Mouse (Mus musculus) stomach, postnatal 0 days (tissue): Measurements from ENCODE around the gene Clic1. TPM values are rescaled to one million over a fixed set of nuclear protein-coding genes. Genes with fewer than 3 reads are reported as not detected.

Source experiments
- ATAC-seq: fragments of 200-750 bp; cut with Nextera tagmentation; 2 replicates; pipeline ENCODE4 v1.8.0; 2017; ENCODE audit not compliant: low FRiP score, low TSS enrichment
- DNase-seq: peaks from one replicate; pipeline ENCODE4 v3.0.0-alpha.2; 2016; ENCODE audit warnings: low spot score
- H3K27ac ChIP-seq: fragments of 300-500 bp; sonication (generic); replicated peaks from 2 replicates; pipeline ENCODE4 v1.5.1; 2014; ENCODE audit warnings: mild to moderate bottlenecking, control low read depth
- H3K27me3 ChIP-seq: fragments of 300-500 bp; sonication (generic); 2 replicates; pipeline ENCODE4 v1.6.1; 2014; ENCODE audit warnings: low read length; ENCODE audit not compliant: control insufficient read depth, insufficient read depth
- H3K36me3 ChIP-seq: fragments of 300-500 bp; sonication (generic); 2 replicates; pipeline ENCODE4 v1.6.1; 2014; ENCODE audit warnings: low read length, mixed read lengths; ENCODE audit not compliant: control insufficient read depth, insufficient read depth
- H3K4me1 ChIP-seq: fragments of 300-500 bp; sonication (generic); replicated peaks from 2 replicates; pipeline ENCODE4 v1.6.1; 2014; ENCODE audit warnings: antibody characterized with exemption; ENCODE audit not compliant: control insufficient read depth, insufficient read depth
- H3K4me2 ChIP-seq: fragments of 300-500 bp; sonication (generic); replicated peaks from 2 replicates; pipeline ENCODE4 v1.6.1; 2014; ENCODE audit warnings: low read depth, mild to moderate bottlenecking, control low read depth, moderate library complexity
- H3K4me3 ChIP-seq: fragments of 300-500 bp; sonication (generic); 2 replicates; pipeline ENCODE4 v1.5.1; 2014; ENCODE audit warnings: low read depth, low read length, control low read depth
- H3K9ac ChIP-seq: fragments of 300-500 bp; sonication (generic); 2 replicates; pipeline ENCODE4 v1.6.1; 2014; ENCODE audit warnings: mild to moderate bottlenecking, low read length, control low read depth, mixed read lengths
- H3K9me3 ChIP-seq: fragments of 300-500 bp; sonication (generic); 2 replicates; pipeline ENCODE4 v1.6.1; 2016; ENCODE audit warnings: low read length; ENCODE audit not compliant: control insufficient read depth
- CTCF ChIP-seq: IDR thresholded peaks from 2 replicates; pipeline ENCODE4 v1.5.1; 2016; ENCODE audit warnings: antibody characterized with exemption, low read depth, mild to moderate bottlenecking, moderate library complexity
- EP300 ChIP-seq: optimal IDR thresholded peaks from 2 replicates; pipeline ENCODE3; 2016; ENCODE audit warnings: antibody characterized with exemption
- WGBS: fragments of 180-500 bp; shearing (Covaris S2); extraction: QIAGEN DNeasy Blood & Tissue Kit; methylation state at CpG from one replicate; pipeline ENCODE4 v1.1.7; 2014; 5-methylcytosine and 5-hydroxymethylcytosine counted together
- polyA plus RNA-seq: library from polyadenylated mRNA; unstranded; fragments of >200 nt; fragmentation: Nextera tagmentation; extraction: Ambion mirVana; gene quantifications from 2 replicates; pipeline ENCODE4 v1.2.1, GENCODE M21; 2015

The Clic1 gene
- 344 and 360 TPM in 2 replicates for polyA plus RNA-seq

DNA sequence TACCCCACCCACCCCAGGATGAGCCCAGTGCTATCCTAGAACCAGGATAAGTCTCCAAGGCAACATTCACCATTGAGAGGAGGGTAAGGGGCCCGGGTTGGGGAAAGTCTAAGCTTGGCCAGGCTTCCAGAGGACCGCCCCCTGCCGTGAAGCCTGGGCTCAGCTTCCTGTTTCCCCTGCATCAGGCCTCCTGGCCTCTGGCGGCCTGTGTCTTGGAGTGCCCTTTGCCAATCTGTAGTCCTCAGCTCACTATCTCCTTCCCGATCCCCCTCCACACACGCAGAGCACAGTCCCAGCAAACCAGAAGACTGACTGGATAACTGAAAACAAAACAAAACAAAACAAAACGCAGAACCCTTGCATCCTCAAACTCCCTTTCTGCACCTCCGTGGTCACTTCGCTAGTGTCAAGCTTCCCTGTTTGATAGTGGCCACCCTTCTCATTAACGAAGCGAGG is at the start of gene Clic1:
Gene Clic1, plus strand, starts transcription at position 406 of the 456 bp plus-strand sequence.
- H3K27ac ChIP-seq = peak within 1 kb of the TSS; percentile 99
- H3K27me3 ChIP-seq = no peaks in the 10 kb centered on the region
- peak within 1 kb of the TSS; percentile 88 for H3K9ac ChIP-seq
- ATAC-seq = peak; percentile 10; the same call in 1 of the 2 replicates
- H3K36me3 ChIP-seq = peaks cover 14% of the 10 kb centered on the region
- peak within 1 kb of the TSS; percentile 83 for H3K4me2 ChIP-seq
- peak; percentile 61 for TF ChIP-seq CTCF
- TF ChIP-seq EP300 = peak; percentile 13
- H3K9me3 ChIP-seq = no peaks in the 10 kb centered on the region
- peak within 1 kb of the TSS; percentile 72 for H3K4me3 ChIP-seq
- WGBS = 1% methylated on average over 11 of the region's 11 CpGs
- peaks cover 12% of the 10 kb centered on the region; the same call in 1 of the 2 replicates for H3K4me1 ChIP-seq
- DNase-seq = peak; percentile 81

DNA sequence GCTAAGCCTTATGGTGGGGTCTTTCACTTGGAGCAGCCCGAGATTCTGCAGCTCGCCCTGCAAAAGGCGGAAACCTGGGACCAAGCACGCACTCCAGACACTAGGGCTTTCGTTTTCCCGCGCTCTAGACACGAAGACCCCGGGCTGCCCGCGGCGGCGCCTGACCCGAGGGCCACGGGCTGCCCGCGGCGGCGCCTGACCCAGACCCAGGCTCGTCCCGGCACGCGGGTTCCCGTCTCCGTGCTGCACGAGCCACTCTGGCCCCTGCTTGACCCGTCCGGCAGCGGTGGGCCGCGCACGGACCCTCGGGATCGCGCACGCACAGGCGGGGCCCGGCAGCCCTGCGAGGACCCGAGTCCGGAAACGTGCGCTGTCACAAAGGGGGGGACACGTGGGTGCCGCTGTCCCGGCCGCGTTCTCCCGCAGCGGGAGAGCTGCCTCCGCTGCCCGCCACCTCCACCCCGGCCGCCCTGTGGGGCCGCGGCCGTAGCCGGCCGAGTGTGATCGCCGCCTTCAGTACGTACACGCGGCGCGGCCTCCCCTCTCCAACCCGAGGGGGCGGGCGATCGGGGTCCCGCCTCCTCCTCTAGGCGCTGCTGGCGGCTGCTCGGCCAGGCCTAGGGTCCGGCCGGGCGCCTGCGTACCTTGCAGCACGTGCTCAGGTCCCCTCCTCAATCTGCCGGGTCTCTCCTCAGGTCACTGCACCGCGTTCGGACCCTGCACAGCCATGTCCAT is 48.9 kb upstream of the Clic1 start, which contains the start of gene Vars:
Gene Vars, plus strand, starts transcription at position 271 of the 735 bp plus-strand sequence.
- H3K4me1 ChIP-seq = peaks cover 9% of the 10 kb centered on the region
- ATAC-seq (peak; percentile 86), DNase-seq (peak; percentile 90)
- peak; percentile 21 for TF ChIP-seq CTCF
- no peak for TF ChIP-seq EP300
- peak within 1 kb of the TSS; percentile 99 for H3K4me2 ChIP-seq
- no peaks in the 10 kb centered on the region for H3K9me3 ChIP-seq
- peak within 1 kb of the TSS; percentile 98 for H3K27ac ChIP-seq
- H3K9ac ChIP-seq = peak within 1 kb of the TSS; percentile 87
- peak within 1 kb of the TSS; percentile 76 for H3K4me3 ChIP-seq
- H3K27me3 ChIP-seq = no peaks in the 10 kb centered on the region
- under 1% methylated on average over 68 of the region's 83 CpGs for WGBS
- H3K36me3 ChIP-seq = peaks cover 12% of the 10 kb centered on the region

GRCm38 (mm10) chr17:35001452-35002152 is 48.2 kb upstream of the Clic1 start:
- no peaks in the 10 kb centered on the region for H3K9me3 ChIP-seq
- peaks cover 9% of the 10 kb centered on the region for H3K4me1 ChIP-seq
- DNase-seq = peak; percentile 46
- TF ChIP-seq CTCF = no peak
- no peak for TF ChIP-seq EP300
- H3K27me3 ChIP-seq = no peaks in the 10 kb centered on the region
- under 1% methylated on average over 35 of the region's 35 CpGs for WGBS
- peak overlapping the region; percentile 98 for H3K27ac ChIP-seq
- H3K36me3 ChIP-seq = peaks cover 12% of the 10 kb centered on the region
- H3K4me2 ChIP-seq = peak overlapping the region; percentile 99
- no peak; the same call in 1 of the 2 replicates for ATAC-seq
- H3K4me3 ChIP-seq = peak overlapping the region; percentile 76
- peak overlapping the region; percentile 87 for H3K9ac ChIP-seq

DNA sequence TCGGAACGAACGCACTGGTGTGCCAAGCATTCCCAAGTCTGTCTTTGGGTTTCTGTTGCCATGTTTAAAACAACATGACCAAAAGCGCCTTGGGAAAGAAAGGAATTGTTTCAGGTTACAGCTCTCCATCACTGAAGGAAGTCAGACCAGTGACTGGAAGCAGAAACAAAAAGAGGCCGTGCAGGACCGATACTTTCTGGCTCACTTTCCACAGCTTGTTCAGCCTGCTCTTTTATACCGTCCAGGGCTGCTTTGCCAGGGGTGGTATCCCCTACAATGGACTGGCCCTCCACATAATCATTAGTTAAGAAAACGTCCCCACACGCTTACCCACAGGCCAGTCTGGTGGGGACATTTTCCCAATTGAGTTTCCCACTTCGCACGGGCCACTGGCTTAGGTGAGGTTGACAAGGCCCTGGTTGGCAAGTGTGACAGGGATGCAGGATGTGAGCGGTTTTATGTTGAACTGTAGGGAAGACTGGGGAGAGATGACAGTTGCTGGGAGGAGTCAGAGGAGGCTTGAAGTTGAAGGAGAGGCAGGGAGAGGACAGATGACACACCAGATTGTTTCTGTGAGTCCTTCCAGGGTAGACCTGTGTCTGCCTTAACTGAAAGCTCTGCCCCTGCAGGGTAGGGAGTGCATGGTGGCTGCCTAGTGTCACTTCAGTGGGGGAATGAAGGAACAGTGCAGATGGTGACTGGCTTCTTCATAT is 47.5 kb upstream of the Clic1 start:
- H3K4me3 ChIP-seq = peak overlapping the region; percentile 76
- WGBS = 6% methylated on average over 12 of the region's 12 CpGs
- peak; percentile 23 for DNase-seq
- H3K4me1 ChIP-seq = peaks cover 9% of the 10 kb centered on the region
- peak overlapping the region; percentile 78 for H3K27ac ChIP-seq
- peaks cover 12% of the 10 kb centered on the region for H3K36me3 ChIP-seq
- TF ChIP-seq CTCF (no peak), EP300 (no peak)
- H3K9ac ChIP-seq = peak overlapping the region; percentile 50
- H3K27me3 ChIP-seq = no peaks in the 10 kb centered on the region
- H3K9me3 ChIP-seq = no peaks in the 10 kb centered on the region
- peak overlapping the region; percentile 99 for H3K4me2 ChIP-seq
- ATAC-seq = no peak

- DNase-seq (no peak), ATAC-seq (no peak)
- 0 out of 2 replicates have a peak overlapping the region, but pooled peaks have one; percentile 27 for H3K9ac ChIP-seq
- H3K4me3 ChIP-seq = no peak overlapping the region
- H3K4me2 ChIP-seq = 0 out of 2 replicates have a peak overlapping the region, but pooled peaks have one; percentile 2
- H3K27ac ChIP-seq = no peak overlapping the region
- H3K4me1 ChIP-seq = peaks cover 9% of the 10 kb centered on the region
- H3K27me3 ChIP-seq = no peaks in the 10 kb centered on the region
- 51% methylated on average over 9 of the region's 9 CpGs for WGBS
- no peaks in the 10 kb centered on the region for H3K9me3 ChIP-seq
- no peak for TF ChIP-seq CTCF
- no peak for TF ChIP-seq EP300
- H3K36me3 ChIP-seq = peaks cover 14% of the 10 kb centered on the region
Observed at GRCm38 (mm10) chr17:35003022-35003838, 46.5 kb upstream of the Clic1 start.
